26 mouse cellular contexts compared by ENCODE assay signal in genomic region chr10:16618752-16619151, GRCm38 (mm10).
"Had no signal": no experiment of that assay in that cellular context is flagged by ENCODE, and none has a peak within 500 bp of the region (broad histone marks: within the 10 kb centered on the region; RNA-seq: fewer than 3 reads in every experiment).

No protein-coding gene starts in this region.

- H3K4me3 ChIP-seq: gastrocnemius, adult 2 months; heart, adult 2 months; heart, embryonic 13.5 days; heart, embryonic 15.5 days; hindbrain, embryonic 13.5 days; hindbrain, embryonic 15.5 days; kidney, embryonic 15.5 days; limb, embryonic 13.5 days; limb, embryonic 15.5 days had no signal

- H3K9ac ChIP-seq: heart, embryonic 13.5 days; heart, embryonic 15.5 days; hindbrain, embryonic 13.5 days; hindbrain, embryonic 15.5 days; kidney, embryonic 15.5 days; limb, embryonic 13.5 days; limb, embryonic 15.5 days had no signal

- H3K9me3 ChIP-seq: heart, embryonic 13.5 days; heart, embryonic 15.5 days; hindbrain, embryonic 13.5 days; limb, embryonic 15.5 days had no signal

- H3K36me3 ChIP-seq: heart, embryonic 13.5 days; heart, embryonic 15.5 days; hindbrain, embryonic 13.5 days; hindbrain, embryonic 15.5 days; kidney, embryonic 15.5 days; limb, embryonic 13.5 days; limb, embryonic 15.5 days had no signal

- DNase-seq: gastrocnemius, adult 2 months; gastrocnemius, postnatal 14 days; gastrocnemius, postnatal 36 days; heart, adult 11 months; heart, adult 2 months; heart, postnatal 14 days; heart, postnatal 36 days; kidney, adult 11 months; kidney, adult 2 months; kidney, adult 9 months; kidney, postnatal 14 days; kidney, postnatal 36 days; layer of hippocampus, adult 9-11 months; layer of hippocampus, postnatal 36 days; left cerebral cortex, postnatal 4 days had no signal

- H3K4me1 ChIP-seq: heart, embryonic 13.5 days; heart, embryonic 15.5 days; hindbrain, embryonic 13.5 days; hindbrain, embryonic 15.5 days; kidney, embryonic 15.5 days had no signal

- H3K27me3 ChIP-seq: heart, embryonic 13.5 days; heart, embryonic 15.5 days; hindbrain, embryonic 13.5 days; hindbrain, embryonic 15.5 days; kidney, embryonic 15.5 days; limb, embryonic 13.5 days; limb, embryonic 15.5 days had no signal

- ATAC-seq: hindbrain, postnatal 0 days; intestine, embryonic 16.5 days had no signal

- H3K27ac ChIP-seq: gastrocnemius, adult 2 months; heart, adult 2 months; heart, embryonic 13.5 days; heart, embryonic 15.5 days; hindbrain, embryonic 13.5 days; hindbrain, embryonic 15.5 days; hindbrain, postnatal 0 days; kidney, embryonic 15.5 days; kidney, postnatal 0 days; limb, embryonic 13.5 days; limb, embryonic 15.5 days had no signal

- H3K4me2 ChIP-seq: heart, embryonic 11.5 days; heart, embryonic 13.5 days; heart, embryonic 15.5 days; hindbrain, embryonic 13.5 days; hindbrain, embryonic 15.5 days; kidney, embryonic 15.5 days; limb, embryonic 13.5 days; limb, embryonic 15.5 days had no signal
